Mouse (Mus musculus): ENCODE results near the gene Ajm1.
A peak's percentile ranks its signal among the peaks of the same experiment; 100 is the strongest.

Gene Ajm1

GRCm38 (mm10) chr2:25584152-25584551 lies 2.6 kb upstream of the Ajm1 start:
- DNase-seq (ENCODE audit: extremely low spot score, low read depth, low spot score): no peak

- DNase-seq (ENCODE audit: extremely low spot score, low read depth, low spot score): no peak
Observed at GRCm38 (mm10) chr2:25583571-25583970, 2.0 kb upstream of the Ajm1 start.

DNA sequence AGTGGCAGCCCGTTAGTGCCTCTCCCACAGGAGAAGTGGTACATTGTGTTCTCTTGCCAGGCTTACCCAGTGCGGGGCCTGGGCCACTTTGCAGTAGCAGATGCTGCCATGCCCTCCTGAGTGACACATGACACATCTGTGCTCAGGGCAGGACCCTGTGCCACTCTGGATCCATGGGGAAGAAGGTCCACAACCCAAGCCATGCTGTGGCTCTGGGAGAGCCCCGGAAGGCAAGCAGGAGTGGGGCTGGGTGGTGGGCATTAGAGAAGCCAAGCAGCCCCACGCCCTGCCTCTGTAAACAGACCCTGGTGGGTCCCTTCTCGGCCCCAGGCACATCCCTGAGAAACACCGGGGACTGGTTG lies 1.5 kb upstream of the Ajm1 start:
- no peak for DNase-seq (ENCODE audit: extremely low spot score, low read depth, low spot score)

- no peak for DNase-seq (ENCODE audit: extremely low spot score, low read depth, low spot score)
Observed at GRCm38 (mm10) chr2:25582466-25583119, 1.0 kb upstream of the Ajm1 start.

- DNase-seq (ENCODE audit: extremely low spot score, low read depth, low spot score): no peak
Observed at GRCm38 (mm10) chr2:25581901-25582301, 344 bp upstream of the Ajm1 start.

DNA sequence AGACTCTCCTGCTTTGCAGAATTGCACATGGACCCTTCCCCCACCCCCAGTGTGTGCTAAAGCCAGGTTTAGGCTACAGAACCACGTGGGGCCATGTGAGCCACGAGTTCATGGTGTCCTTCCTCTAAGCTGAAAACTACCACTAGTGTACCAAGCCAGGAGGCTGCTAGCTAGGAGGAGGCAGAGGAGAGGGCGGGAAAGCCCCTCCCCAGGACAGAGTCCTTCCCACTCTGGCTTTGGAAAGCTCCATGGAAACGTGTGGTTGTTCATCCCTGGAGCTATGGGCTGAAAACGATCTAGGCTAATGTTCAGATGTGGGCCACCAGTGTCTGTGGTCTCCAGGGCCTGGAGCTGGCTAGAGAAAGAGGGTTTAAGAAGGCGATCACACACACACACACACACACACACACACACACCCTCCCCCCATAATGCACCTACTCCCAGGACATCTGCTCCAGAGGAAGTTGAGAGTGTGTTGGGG lies 896 bp downstream of the Ajm1 start:
- no peak for DNase-seq (ENCODE audit: extremely low spot score, low read depth, low spot score)

- DNase-seq (ENCODE audit: extremely low spot score, low read depth, low spot score): peak; percentile 28
Observed at GRCm38 (mm10) chr2:25579737-25580460, 1.7 kb downstream of the Ajm1 start.

DNA sequence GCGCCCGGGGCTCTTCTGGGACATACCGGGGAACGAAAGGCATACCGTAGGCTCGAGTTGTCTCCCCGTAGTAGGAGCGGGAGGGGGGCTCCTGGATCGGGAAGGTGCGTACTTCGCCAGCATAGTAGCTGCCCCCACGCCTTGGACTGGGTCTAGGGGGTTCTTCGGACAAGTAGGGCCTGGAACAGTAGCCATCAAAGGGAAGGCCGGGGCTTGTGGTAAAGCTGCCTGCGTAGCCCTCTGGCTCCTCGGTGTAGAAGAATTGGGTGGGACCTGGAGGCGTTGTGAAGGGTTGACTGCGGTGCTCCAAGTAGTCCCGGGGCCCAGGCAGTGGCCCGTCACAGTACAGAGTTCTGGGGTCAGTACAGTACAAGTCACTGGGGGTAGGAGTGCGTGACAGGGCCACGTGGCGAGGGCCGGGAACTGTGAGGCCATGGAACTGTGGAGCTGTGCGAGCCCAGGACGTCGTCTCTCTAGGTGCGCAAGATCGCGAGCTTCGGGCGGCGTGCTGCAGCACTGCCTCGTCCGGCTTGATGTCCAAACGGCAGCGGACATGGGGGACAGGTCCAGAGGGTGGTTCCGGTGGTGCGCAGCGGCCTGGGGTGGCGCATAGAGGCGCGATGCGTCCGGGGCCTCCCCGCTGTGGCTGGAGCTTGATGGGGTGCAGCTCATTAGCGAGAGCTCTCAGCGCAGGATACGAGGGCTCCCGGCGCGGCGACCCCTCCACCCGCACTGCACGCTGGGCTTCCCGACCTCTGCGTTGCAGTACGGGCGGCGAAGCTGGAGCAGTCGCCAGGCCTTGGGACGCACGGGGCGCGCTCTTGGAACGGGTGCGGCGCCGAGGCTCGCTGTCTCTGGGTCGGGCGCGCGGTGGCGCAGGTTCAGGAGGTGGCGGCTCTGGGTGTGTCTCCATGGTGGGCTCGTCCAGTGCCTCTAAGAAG lies 2.5 kb downstream of the Ajm1 start:
- DNase-seq (ENCODE audit: extremely low spot score, low read depth, low spot score): no peak

- DNase-seq (ENCODE audit: extremely low spot score, low read depth, low spot score): no peak
Observed at GRCm38 (mm10) chr2:25577951-25578795, 3.4 kb downstream of the Ajm1 start.

DNA sequence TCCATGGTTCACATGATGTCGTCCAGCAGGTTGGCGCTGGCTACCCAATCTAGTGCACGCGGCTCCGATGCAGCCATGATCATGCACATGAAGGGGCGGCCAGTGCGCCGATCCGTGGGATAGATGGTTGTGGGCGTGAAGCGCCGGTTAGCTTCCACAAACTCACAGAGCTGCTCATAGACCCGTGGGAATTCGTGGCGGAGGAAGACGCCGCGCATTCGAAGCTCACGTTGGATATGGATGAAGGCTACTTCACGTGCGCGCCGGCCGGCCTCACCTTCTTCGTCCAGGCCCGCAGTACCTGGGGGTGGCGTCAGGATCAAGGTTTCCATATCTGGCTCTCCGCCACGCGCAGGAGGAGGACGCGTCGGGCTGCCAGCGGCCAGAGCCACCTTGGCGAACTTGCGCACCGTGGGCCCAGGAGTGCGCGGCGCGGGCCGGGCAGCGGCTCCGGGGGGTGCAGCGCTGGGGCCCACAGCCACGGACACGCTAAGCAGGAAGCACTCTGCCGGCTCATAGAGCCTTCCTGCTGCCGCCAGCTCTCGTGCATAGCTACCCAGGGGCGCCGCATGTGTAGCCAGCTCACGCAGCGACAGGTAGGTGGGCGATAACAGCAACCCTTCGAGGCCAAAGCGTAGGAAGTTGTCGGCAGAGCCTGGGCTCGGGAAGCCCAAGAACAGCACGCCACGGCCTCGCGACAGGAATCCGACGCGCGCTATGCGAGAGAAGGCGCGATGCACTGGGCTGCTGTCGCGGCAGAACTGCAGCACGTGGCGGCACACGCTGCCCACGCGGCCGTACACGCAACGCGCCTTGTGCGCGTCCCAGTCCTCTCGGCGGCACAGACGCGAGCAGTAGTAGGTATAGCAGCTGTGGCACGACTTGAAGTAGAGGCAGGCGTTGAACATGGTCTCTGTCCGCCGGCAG lies 4.3 kb downstream of the Ajm1 start:
- DNase-seq (ENCODE audit: extremely low spot score, low read depth, low spot score): no peak

DNA sequence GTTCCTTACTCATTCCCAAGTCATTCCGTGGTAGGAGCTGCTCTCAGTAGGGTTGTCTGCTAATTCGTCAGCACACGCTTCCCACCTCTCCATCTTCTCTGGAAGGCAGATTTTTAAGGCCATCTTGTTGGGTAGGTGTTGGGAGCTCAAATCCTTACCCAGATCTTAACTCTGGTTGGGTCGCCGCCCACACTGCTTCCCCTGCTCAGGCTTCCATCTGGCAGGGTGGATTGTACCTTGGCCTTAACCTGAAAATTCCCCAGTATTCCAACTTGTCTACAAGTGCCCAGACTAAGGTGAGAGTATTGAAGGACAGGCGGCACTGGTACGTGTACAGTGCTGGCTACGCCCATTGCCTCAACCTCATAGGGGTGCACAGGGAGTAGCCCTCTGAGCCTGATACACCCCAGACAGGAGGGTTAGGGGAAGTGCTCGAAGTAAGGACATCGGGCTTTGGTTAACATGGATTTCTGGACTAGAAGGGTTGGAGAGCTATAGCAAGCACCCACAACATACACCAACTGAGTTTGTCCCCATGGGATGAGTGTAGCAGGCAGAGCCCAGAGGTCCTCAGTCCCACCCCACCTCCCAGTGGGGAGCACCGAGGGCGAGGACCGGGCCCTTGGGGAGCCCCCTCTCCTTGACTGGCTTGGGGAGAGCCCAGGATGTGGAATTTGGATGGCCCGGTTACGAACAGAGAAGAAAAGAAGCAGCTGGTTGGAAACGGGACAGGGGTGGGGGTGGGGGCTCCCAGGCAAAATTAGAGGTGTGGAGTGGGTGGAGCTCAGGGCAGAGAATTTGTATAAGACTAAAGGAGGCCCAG lies 5.3 kb downstream of the Ajm1 start:
- DNase-seq (ENCODE audit: extremely low spot score, low read depth, low spot score): no peak

DNA sequence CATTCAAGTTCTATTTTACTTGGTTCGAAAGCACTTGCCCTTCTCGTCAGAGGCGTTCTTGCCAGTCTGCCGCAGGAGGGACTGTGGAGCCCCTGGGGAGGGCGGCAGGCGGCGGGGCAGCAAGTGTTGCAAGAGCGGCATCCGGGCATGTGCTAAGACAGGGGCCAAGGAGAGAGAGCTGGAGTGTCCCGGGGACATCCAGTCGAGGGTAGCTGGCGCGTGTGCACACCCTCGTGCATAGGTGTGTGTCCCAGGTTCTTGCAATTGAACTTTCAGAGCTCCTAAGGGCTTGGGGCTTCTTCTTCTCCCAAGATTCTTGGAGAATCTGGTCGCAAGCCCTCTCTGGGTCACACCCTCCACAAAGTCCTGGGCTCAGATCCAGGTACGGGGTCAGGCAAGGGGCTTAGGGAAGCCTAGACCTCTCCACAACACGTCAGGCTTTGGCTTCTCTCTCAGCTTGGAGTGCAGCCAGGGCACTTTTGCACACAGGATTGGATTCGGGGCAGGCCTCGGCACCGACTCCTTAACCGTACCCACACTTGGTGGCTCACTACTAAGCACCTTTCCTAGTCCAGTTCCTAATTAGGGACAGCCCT lies 6.0 kb downstream of the Ajm1 start:
- DNase-seq (ENCODE audit: extremely low spot score, low read depth, low spot score): no peak

DNA sequence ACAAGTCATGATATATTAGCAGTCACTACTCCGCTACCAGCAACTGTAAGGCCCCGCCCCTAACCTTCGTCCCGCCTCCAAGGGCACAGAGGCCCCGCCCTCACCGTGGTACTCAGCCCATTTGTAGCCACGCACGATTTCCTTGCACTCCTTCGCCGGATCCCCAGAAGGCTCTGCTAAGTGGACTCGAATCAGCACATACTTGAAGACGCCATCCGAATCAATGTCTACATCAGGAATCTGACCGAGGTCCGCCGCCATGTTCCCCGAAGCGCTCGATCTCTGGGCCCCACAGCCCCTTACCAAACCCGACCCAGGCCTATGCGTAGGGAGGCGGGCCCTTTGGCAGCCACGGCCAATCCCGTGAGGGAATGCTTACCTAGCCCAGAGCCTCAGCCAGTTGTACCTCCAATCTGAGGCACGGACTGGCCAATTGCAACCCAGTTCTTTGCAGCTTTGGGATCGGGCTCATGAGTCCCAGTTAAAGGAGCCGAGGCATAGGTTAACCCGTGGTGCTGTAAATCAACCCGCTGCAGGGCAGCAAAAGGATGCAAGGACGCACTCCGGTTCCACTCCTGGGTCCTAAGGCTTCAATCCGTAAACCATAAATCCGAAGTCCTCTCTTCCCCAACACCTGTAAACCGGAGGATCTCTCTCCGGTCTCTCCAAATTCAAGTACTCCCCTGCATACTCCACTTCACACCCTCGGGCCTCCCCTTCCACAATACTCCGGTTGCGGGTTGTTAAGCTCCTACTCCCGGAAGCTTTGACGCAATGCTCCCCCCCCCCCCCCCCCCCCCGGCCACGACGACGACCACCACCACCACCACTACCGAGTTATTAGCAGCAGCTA lies 6.8 kb downstream of the Ajm1 start, which contains the start of the genes Mamdc4 and Phpt1:
TSS of gene Mamdc4 (minus strand) at position 267 of the 853 bp plus-strand sequence.
TSS of gene Phpt1 (minus strand) at position 646 of the 853 bp plus-strand sequence.
- peak; percentile 96 for DNase-seq (ENCODE audit: extremely low spot score, low read depth, low spot score)

- no peak for DNase-seq (ENCODE audit: extremely low spot score, low read depth, low spot score)
Observed at GRCm38 (mm10) chr2:25574136-25574535, 7.4 kb downstream of the Ajm1 start.

GRCm38 (mm10) chr2:25573068-25573467 lies 8.5 kb downstream of the Ajm1 start:
- no peak for DNase-seq (ENCODE audit: extremely low spot score, low read depth, low spot score)

GRCm38 (mm10) chr2:25571221-25571620 lies 10.3 kb downstream of the Ajm1 start:
- no peak for DNase-seq (ENCODE audit: extremely low spot score, low read depth, low spot score)

DNA sequence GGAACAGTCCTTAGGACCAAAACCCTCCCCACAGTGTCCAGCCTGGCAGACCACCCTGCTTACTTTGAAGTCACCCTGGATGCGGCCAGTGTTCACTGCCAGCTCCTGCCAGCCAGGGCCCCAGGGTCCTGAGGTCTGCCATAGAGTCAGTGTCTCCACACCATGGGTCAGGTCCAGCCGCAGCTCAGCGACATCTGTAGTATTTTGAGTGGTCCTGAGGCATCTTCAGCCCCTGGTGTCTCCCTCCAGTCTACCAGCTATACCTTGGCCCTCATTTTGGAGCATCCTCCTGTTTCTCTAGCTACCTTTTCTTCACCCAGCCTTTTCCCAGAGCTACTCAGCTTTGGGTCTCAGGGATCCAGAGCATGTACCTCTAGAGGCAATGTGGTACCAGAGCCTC lies 12.2 kb downstream of the Ajm1 start:
- DNase-seq (ENCODE audit: extremely low spot score, low read depth, low spot score): no peak
